Mouse (Mus musculus): ENCODE measurements around the gene Zfp740.
"Not testable (repeated sequence)": the region's sequence is repeated elsewhere in the genome, so short reads cannot be mapped to it uniquely, and the experiment has no call there.

Gene Zfp740

GRCm38 (mm10) chr15:102211895-102212294 lies 8.8 kb downstream of the Zfp740 start:
- Histone ChIP-seq H3K36me3 (ENCODE audit: insufficient read depth, low read length) (peaks cover 90% of the 10 kb centered on the region), H3K4me3 (replicated peaks; ENCODE audit: low read length) (peak overlapping the region; percentile 45), H3K9me3 (ENCODE audit: low read length) (no peaks in the 10 kb centered on the region), H3K4me1 (replicated peaks; ENCODE audit: low read depth, low read length) (peaks cover 97% of the 10 kb centered on the region), H3K27me3 (ENCODE audit: insufficient read depth, low read length) (no peaks in the 10 kb centered on the region)
- TF ChIP-seq POU5F1 (IDR thresholded peaks at IDR 0.05; ENCODE audit: borderline replicate concordance, low read length) (no peak), CTCF (conservative IDR thresholded peaks at IDR 0.05; ENCODE audit: low read length) (no peak), NANOG (IDR thresholded peaks at IDR 0.05; ENCODE audit: borderline replicate concordance, low read length) (no peak)

GRCm38 (mm10) chr15:102214132-102214531 lies 11.1 kb downstream of the Zfp740 start:
- Histone ChIP-seq H3K4me3 (replicated peaks; ENCODE audit: low read length) (peak overlapping the region; percentile 45), H3K9me3 (ENCODE audit: low read length) (no peaks in the 10 kb centered on the region), H3K36me3 (ENCODE audit: insufficient read depth, low read length) (peaks cover 89% of the 10 kb centered on the region), H3K4me1 (replicated peaks; ENCODE audit: low read depth, low read length) (peaks cover 96% of the 10 kb centered on the region), H3K27me3 (ENCODE audit: insufficient read depth, low read length) (no peaks in the 10 kb centered on the region)
- no peak for TF ChIP-seq CTCF (conservative IDR thresholded peaks at IDR 0.05; ENCODE audit: low read length)
- TF ChIP-seq NANOG (IDR thresholded peaks at IDR 0.05; ENCODE audit: borderline replicate concordance, low read length) = peak; percentile 29; the same call in 1 of the 2 replicates

DNA sequence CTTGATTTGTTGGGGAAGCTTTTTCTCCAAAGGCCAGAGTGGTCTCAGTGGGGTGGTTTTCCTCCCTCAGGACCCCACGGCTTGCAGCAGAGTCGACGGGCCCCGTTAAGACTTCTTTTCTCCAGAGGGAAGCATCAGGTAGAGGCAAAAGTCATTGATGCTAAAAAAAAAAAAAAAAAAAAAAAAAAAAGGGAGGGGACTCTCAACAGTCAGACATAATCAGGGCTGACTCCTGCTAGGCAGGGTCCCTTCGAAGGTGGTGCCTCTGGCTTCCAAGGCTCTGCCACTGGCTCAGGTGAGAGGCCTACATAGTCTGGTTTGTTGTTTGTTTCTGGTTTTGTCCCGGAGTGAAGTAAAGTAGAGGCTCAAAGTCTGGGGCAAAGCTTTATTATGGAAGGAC lies 12.6 kb downstream of the Zfp740 start:
- peak overlapping the region; percentile 45 for H3K4me3 ChIP-seq (replicated peaks; ENCODE audit: low read length)
- H3K9me3 ChIP-seq (ENCODE audit: low read length) = no peaks in the 10 kb centered on the region
- H3K4me1 ChIP-seq (replicated peaks; ENCODE audit: low read depth, low read length) = peaks cover 87% of the 10 kb centered on the region
- no peaks in the 10 kb centered on the region for H3K27me3 ChIP-seq (ENCODE audit: insufficient read depth, low read length)
- peaks cover 86% of the 10 kb centered on the region for H3K36me3 ChIP-seq (ENCODE audit: insufficient read depth, low read length)
- TF ChIP-seq POU5F1 (IDR thresholded peaks at IDR 0.05; ENCODE audit: borderline replicate concordance, low read length) (no peak), CTCF (conservative IDR thresholded peaks at IDR 0.05; ENCODE audit: low read length) (no peak), NANOG (IDR thresholded peaks at IDR 0.05; ENCODE audit: borderline replicate concordance, low read length) (no peak)

DNA sequence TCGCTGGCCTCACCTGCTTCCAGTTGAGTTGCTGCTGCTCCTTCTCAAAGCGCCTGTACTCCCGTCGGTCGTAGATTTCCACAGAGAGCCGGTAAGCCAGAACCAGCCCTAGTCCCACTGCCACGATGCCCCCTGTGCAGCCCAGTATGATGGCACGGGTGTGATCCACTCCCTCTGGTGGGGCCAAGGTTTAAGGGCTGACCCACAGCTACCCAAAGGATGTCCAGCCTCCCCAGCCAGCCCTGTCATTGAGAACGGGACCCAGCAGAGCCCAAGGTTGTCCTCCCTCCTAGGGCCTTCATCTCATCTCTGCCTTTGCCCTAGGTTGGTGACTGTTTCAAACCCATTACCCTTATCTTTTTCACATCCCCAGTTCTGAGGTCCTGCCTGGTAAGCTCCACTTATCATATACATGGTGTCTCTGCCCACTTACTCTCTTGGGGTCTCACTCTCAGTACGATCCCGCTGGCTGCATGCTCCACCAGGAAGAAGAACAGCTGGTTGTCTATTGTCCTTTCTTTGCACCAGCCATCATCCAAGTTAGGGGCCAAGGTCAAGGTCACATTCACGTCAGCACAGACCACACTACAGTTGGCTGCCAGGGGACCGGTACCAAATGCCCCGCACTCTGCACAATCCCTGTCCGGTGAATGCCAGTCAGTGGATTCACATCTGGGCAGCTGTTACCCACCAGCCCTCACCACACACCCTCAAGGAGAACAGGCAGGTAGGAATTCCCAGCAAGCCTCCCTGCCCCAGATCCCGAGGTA lies 13.6 kb downstream of the Zfp740 start:
- H3K27me3 ChIP-seq (ENCODE audit: insufficient read depth, low read length) = no peaks in the 10 kb centered on the region
- TF ChIP-seq POU5F1 (IDR thresholded peaks at IDR 0.05; ENCODE audit: borderline replicate concordance, low read length) (no peak), NANOG (IDR thresholded peaks at IDR 0.05; ENCODE audit: borderline replicate concordance, low read length) (peak; percentile 61; the same call in 1 of the 2 replicates)
- H3K4me1 ChIP-seq (replicated peaks; ENCODE audit: low read depth, low read length) = peaks cover 80% of the 10 kb centered on the region
- no peaks in the 10 kb centered on the region for H3K9me3 ChIP-seq (ENCODE audit: low read length)
- peaks cover 82% of the 10 kb centered on the region for H3K36me3 ChIP-seq (ENCODE audit: insufficient read depth, low read length)
- peak overlapping the region; percentile 45 for H3K4me3 ChIP-seq (replicated peaks; ENCODE audit: low read length)

DNA sequence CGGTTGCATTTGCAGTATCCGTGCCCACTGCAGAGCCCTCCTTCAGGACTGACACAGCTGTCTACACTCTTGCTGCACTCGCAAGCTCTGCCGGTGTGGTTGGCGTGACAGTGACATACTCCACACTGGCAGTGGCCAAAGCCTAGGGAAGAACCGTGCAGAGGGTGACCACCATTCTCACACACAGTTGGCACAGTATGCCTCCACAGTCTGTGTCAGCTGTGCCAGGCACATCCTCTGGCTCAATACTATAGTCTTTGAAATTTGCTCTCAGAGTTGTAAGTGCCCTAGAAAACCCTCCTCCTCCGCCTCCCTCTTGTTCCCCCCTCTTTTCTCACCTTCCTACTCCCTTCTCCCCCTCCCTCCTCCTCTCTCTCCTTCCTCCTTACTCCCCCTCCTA lies 14.3 kb downstream of the Zfp740 start:
- Histone ChIP-seq H3K9me3 (ENCODE audit: low read length) (no peaks in the 10 kb centered on the region), H3K27me3 (ENCODE audit: insufficient read depth, low read length) (no peaks in the 10 kb centered on the region), H3K36me3 (ENCODE audit: insufficient read depth, low read length) (peaks cover 85% of the 10 kb centered on the region), H3K4me3 (replicated peaks; ENCODE audit: low read length) (peak overlapping the region; percentile 45), H3K4me1 (replicated peaks; ENCODE audit: low read depth, low read length) (peaks cover 79% of the 10 kb centered on the region)
- TF ChIP-seq NANOG (IDR thresholded peaks at IDR 0.05; ENCODE audit: borderline replicate concordance, low read length) (no peak), CTCF (conservative IDR thresholded peaks at IDR 0.05; ENCODE audit: low read length) (no peak), POU5F1 (IDR thresholded peaks at IDR 0.05; ENCODE audit: borderline replicate concordance, low read length) (no peak)

DNA sequence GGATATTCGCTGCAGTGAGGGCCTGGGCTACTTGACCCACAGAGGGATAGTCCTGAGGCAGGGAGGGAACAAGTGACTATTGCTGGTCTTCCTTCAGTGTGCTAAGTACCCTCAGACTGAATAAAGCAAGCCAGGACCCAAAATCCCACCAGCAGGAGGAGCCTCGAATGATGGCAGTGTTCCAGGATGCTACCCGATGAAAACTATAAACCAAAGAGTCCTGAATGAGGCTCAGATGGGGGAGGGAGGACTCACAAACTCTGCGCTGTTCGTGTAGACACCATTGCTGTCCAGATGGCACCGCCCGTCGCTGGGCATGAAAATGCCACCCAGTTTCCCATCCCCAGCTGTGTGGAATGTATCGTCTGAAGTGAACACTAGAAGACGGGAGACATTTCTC lies 19.3 kb downstream of the Zfp740 start:
- no peak for TF ChIP-seq POU5F1 (IDR thresholded peaks at IDR 0.05; ENCODE audit: borderline replicate concordance, low read length)
- TF ChIP-seq CTCF (conservative IDR thresholded peaks at IDR 0.05; ENCODE audit: low read length) = peak; percentile 6; the same call in 1 of the 2 replicates

GRCm38 (mm10) chr15:102224186-102224991 lies 21.3 kb downstream of the Zfp740 start:
- H3K4me1 ChIP-seq (replicated peaks; ENCODE audit: low read depth, low read length) = peaks cover 67% of the 10 kb centered on the region
- peak overlapping the region; percentile 73 for H3K4me3 ChIP-seq (replicated peaks; ENCODE audit: low read length)
- H3K36me3 ChIP-seq (ENCODE audit: insufficient read depth, low read length) = peaks cover 33% of the 10 kb centered on the region
- no peak for TF ChIP-seq NANOG (IDR thresholded peaks at IDR 0.05; ENCODE audit: borderline replicate concordance, low read length)
- no peak for TF ChIP-seq POU5F1 (IDR thresholded peaks at IDR 0.05; ENCODE audit: borderline replicate concordance, low read length)
- TF ChIP-seq CTCF (conservative IDR thresholded peaks at IDR 0.05; ENCODE audit: low read length) = no peak
- H3K9me3 ChIP-seq (ENCODE audit: low read length) = no peaks in the 10 kb centered on the region
- peaks cover 14% of the 10 kb centered on the region for H3K27me3 ChIP-seq (ENCODE audit: insufficient read depth, low read length)

More for the DNA sequence above, 19.3 kb downstream of the Zfp740 start:
- Histone ChIP-seq H3K27me3 (ENCODE audit: insufficient read depth, low read length) (peaks cover 14% of the 10 kb centered on the region), H3K4me3 (replicated peaks; ENCODE audit: low read length) (peak overlapping the region; percentile 60), H3K4me1 (replicated peaks; ENCODE audit: low read depth, low read length) (peaks cover 67% of the 10 kb centered on the region), H3K36me3 (ENCODE audit: insufficient read depth, low read length) (peaks cover 50% of the 10 kb centered on the region), H3K9me3 (ENCODE audit: low read length) (no peaks in the 10 kb centered on the region)

DNA sequence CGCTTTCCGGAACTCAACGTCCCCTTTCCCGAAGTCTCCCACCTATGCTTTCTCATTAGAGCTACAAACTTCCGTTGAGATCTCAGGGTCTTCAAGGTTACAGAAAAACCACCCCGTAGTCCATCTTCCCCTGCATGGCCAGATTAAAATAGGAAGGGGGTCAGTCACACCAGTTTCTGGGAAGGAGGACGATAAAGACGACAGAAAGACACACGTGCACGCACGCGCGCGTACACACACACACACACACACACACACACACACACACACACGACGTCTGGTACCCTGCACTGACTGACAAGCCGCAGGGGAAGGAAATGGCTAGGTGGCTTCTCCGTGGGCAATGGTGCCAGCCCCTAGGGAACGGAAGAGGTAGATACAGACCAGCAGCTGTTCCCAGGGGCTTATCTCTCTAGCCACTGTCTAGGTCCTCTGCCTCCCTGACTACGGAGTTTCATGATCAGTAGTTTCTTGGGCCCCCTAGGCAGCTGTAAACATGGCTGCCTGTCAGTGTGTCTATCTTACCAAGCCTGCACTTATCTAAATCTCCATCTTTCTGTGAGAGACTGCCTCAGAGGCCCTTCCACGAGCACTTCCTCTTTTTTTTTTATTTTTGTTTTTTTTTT lies 22.1 kb downstream of the Zfp740 start:
- Histone ChIP-seq H3K36me3 (ENCODE audit: insufficient read depth, low read length) (peaks cover 28% of the 10 kb centered on the region), H3K27me3 (ENCODE audit: insufficient read depth, low read length) (peaks cover 14% of the 10 kb centered on the region), H3K9me3 (ENCODE audit: low read length) (no peaks in the 10 kb centered on the region), H3K4me1 (replicated peaks; ENCODE audit: low read depth, low read length) (peaks cover 69% of the 10 kb centered on the region), H3K4me3 (replicated peaks; ENCODE audit: low read length) (peak overlapping the region; percentile 73)
- TF ChIP-seq CTCF (conservative IDR thresholded peaks at IDR 0.05; ENCODE audit: low read length) (no peak), NANOG (IDR thresholded peaks at IDR 0.05; ENCODE audit: borderline replicate concordance, low read length) (no peak), POU5F1 (IDR thresholded peaks at IDR 0.05; ENCODE audit: borderline replicate concordance, low read length) (no peak)

GRCm38 (mm10) chr15:102225619-102226018 lies 22.6 kb downstream of the Zfp740 start:
- not testable (repeated sequence) for H3K4me3 ChIP-seq (replicated peaks; ENCODE audit: low read length); H3K9me3 ChIP-seq (ENCODE audit: low read length)
- Histone ChIP-seq H3K36me3 (ENCODE audit: insufficient read depth, low read length) (peaks cover 23% of the 10 kb centered on the region), H3K4me1 (replicated peaks; ENCODE audit: low read depth, low read length) (peaks cover 74% of the 10 kb centered on the region), H3K27me3 (ENCODE audit: insufficient read depth, low read length) (peaks cover 14% of the 10 kb centered on the region)

All from E14TG2a.4 (cell line).